Mouse (Mus musculus) MEL (cell line): Measurements from ENCODE around the gene Olfr68.

Experiments
- CTCF ChIP-seq, 3 experiments: IDR thresholded peaks in 2 of 3; conservative IDR thresholded peaks in 1 of 3; 2 replicates each; pipeline ENCODE4 v1.5.1; 2011 to 2012; ENCODE audit warnings: low read length in 3 of 3, low read depth in 2 of 3, mild to moderate bottlenecking in 2 of 3, improper control_type of control experiment in 1 of 3, inconsistent platforms in 1 of 3, mixed read lengths in 1 of 3, moderate library complexity in 1 of 3; ENCODE audit not compliant: control insufficient read depth in 1 of 3, insufficient read depth in 1 of 3, poor library complexity in 1 of 3, severe bottlenecking in 1 of 3
- HCFC1 ChIP-seq: IDR thresholded peaks from 2 replicates; pipeline ENCODE4 v1.6.1; 2012; ENCODE audit warnings: low read depth, mild to moderate bottlenecking, inconsistent platforms, low read length, improper control_type of control experiment, moderate library complexity
- POLR2A ChIP-seq, 2 experiments: IDR thresholded peaks; 2 replicates each; pipeline ENCODE4 v1.6.1; 2011 to 2012; ENCODE audit warnings: low read length in 2 of 2, mild to moderate bottlenecking in 2 of 2, control low read depth in 1 of 2, improper control_type of control experiment in 1 of 2, low read depth in 1 of 2, moderate library complexity in 1 of 2; ENCODE audit not compliant: control insufficient read depth in 1 of 2, insufficient read depth in 1 of 2, poor library complexity in 1 of 2
- RAD21 ChIP-seq: IDR thresholded peaks from 2 replicates; pipeline ENCODE4 v1.6.1; 2011; ENCODE audit warnings: mild to moderate bottlenecking, low read depth, low read length, improper control_type of control experiment
- USF2 ChIP-seq, 2 experiments: IDR thresholded peaks; 2 replicates each; pipeline ENCODE4 v1.6.1; 2011 to 2012; ENCODE audit warnings: improper control_type of control experiment in 2 of 2, low read length in 2 of 2, borderline replicate concordance in 1 of 2, inconsistent platforms in 1 of 2, low read depth in 1 of 2, mild to moderate bottlenecking in 1 of 2; ENCODE audit not compliant: insufficient read depth in 1 of 2

GRCm38 (mm10) chr7:103808971-103809800 is 29.7 kb upstream of the Olfr68 start:
- TF ChIP-seq RAD21 (no peak), CTCF (IDR thresholded peaks at IDR 0.05 in 2 of 3, conservative IDR thresholded peaks at IDR 0.05 in 1 of 3; ENCODE audit: control insufficient read depth in 1 of 3, insufficient read depth in 1 of 3, low read depth in 2 of 3, low read length in 3 of 3, poor library complexity in 1 of 3, severe bottlenecking in 1 of 3) (no peak), POLR2A (IDR thresholded peaks at IDR 0.05; ENCODE audit: control insufficient read depth in 1 of 2, insufficient read depth in 1 of 2, low read depth in 1 of 2, low read length in 2 of 2, poor library complexity in 1 of 2) (no peak; a peak in 1 of 4 replicates), USF2 (IDR thresholded peaks at IDR 0.05; ENCODE audit: borderline replicate concordance in 1 of 2, insufficient read depth in 1 of 2, low read depth in 1 of 2, low read length in 2 of 2) (no peak), HCFC1 (no peak)
